Mouse (Mus musculus) heart, embryonic 11.5 days (tissue): ENCODE data around the gene Zfp334. TPM values are rescaled to one million over a fixed set of nuclear protein-coding genes. Genes with fewer than 3 reads are reported as not detected.

ENCODE experiments used
- ATAC-seq: fragments of 200-750 bp; cut with Nextera tagmentation; replicated peaks from 2 replicates; pipeline ENCODE4 v1.8.0; 2017; ENCODE audit warnings: moderate library complexity; ENCODE audit not compliant: insufficient number of reproducible peaks, low FRiP score, low TSS enrichment
- H3K27ac ChIP-seq: fragments of 300-500 bp; sonication (generic); 2 replicates; pipeline ENCODE4 v1.5.1; 2014; ENCODE audit warnings: mild to moderate bottlenecking, low read depth, low read length
- H3K27me3 ChIP-seq: fragments of 300-500 bp; sonication (generic); 2 replicates; pipeline ENCODE4 v1.6.1; 2014; ENCODE audit warnings: mild to moderate bottlenecking, low read length, mixed read lengths; ENCODE audit not compliant: control insufficient read depth, insufficient read depth
- H3K36me3 ChIP-seq: fragments of 300-500 bp; sonication (generic); 2 replicates; pipeline ENCODE4 v1.6.1; 2014; ENCODE audit warnings: mild to moderate bottlenecking, low read length, moderate library complexity, mixed read lengths; ENCODE audit not compliant: control insufficient read depth, insufficient read depth
- H3K4me1 ChIP-seq: fragments of 300-500 bp; sonication (generic); 2 replicates; pipeline ENCODE4 v1.6.1; 2014; ENCODE audit warnings: low read length; ENCODE audit not compliant: control insufficient read depth, insufficient read depth
- H3K4me2 ChIP-seq: fragments of 300-500 bp; sonication (generic); 2 replicates; pipeline ENCODE4 v1.6.1; 2014; ENCODE audit warnings: mild to moderate bottlenecking, moderate library complexity
- H3K4me3 ChIP-seq: fragments of 300-500 bp; sonication (generic); 2 replicates; pipeline ENCODE4 v1.5.1; 2014; ENCODE audit warnings: low read depth, low read length
- H3K9ac ChIP-seq: fragments of 300-500 bp; sonication (generic); 2 replicates; pipeline ENCODE4 v1.6.1; 2014; ENCODE audit warnings: mild to moderate bottlenecking, low read depth, low read length, moderate library complexity
- H3K9me3 ChIP-seq: fragments of 300-500 bp; sonication (generic); replicated peaks from 2 replicates; pipeline ENCODE4 v1.6.1; 2016; ENCODE audit warnings: low read length; ENCODE audit not compliant: control insufficient read depth
- WGBS: fragments of 180-500 bp; shearing (Covaris S2); extraction: QIAGEN DNeasy Blood & Tissue Kit; methylation state at CpG from one replicate; pipeline ENCODE4 v1.1.7; 2014; ENCODE audit not compliant: insufficient replicate concordance; 5-methylcytosine and 5-hydroxymethylcytosine counted together
- polyA plus RNA-seq: library from polyadenylated mRNA; unstranded; fragments of >200 nt; fragmentation: Nextera tagmentation; extraction: Ambion mirVana; gene quantifications from 2 replicates; pipeline ENCODE4 v1.2.1, GENCODE M21; 2014

Zfp334 gene
- polyA plus RNA-seq, 1 experiment from 2014 or later = 9.2 TPM

DNA sequence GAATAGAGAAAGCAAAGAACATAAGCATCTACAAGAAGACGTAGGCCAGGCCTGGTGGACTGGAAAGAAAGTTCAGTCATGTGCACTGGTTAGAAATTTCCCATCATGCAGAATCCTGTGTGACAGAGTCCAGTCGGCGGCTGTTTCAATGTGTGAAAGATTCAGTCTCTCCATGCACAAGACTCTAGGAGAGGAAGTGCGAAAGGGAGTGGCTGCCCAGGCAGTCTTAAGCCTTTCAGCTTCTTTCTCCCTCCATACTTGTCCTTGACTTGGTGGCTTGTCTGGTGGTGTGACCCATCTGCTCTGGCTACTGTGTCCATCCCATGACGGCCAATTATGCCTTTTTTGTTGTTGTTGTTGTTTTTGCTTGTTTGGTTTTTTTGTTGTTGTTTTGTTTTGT is 41.9 kb downstream of the Zfp334 start:
- WGBS = 81% methylated on average over 5 of the region's 5 CpGs
- Histone ChIP-seq H3K4me1 (no peaks in the 10 kb centered on the region), H3K27me3 (0 out of 2 replicates have a peak, but pooled peaks cover 4% of the 10 kb centered on the region), H3K4me2 (no peak overlapping the region), H3K9ac (no peak overlapping the region), H3K36me3 (no peaks in the 10 kb centered on the region), H3K27ac (no peak overlapping the region), H3K9me3 (no peaks in the 10 kb centered on the region; the same call in 1 of the 2 replicates), H3K4me3 (no peak overlapping the region)
- ATAC-seq = no peak

- no peak overlapping the region for H3K9ac ChIP-seq
- H3K4me3 ChIP-seq = no peak overlapping the region
- no peak overlapping the region for H3K4me2 ChIP-seq
- WGBS = 26% methylated on average over 3 of the region's 3 CpGs
- no peak overlapping the region for H3K27ac ChIP-seq
- H3K9me3 ChIP-seq = no peaks in the 10 kb centered on the region
- no peaks in the 10 kb centered on the region for H3K36me3 ChIP-seq
- H3K27me3 ChIP-seq = no peaks in the 10 kb centered on the region
- ATAC-seq = no peak
- H3K4me1 ChIP-seq = no peaks in the 10 kb centered on the region
These were observed 50.9 kb downstream of the Zfp334 start for GRCm38 (mm10) chr2:165337191-165337590.

- Histone ChIP-seq H3K4me1 (no peaks in the 10 kb centered on the region), H3K9me3 (no peaks in the 10 kb centered on the region), H3K27ac (no peak overlapping the region), H3K36me3 (no peaks in the 10 kb centered on the region), H3K9ac (no peak overlapping the region), H3K27me3 (no peaks in the 10 kb centered on the region; the same call in 1 of the 2 replicates), H3K4me3 (no peak overlapping the region), H3K4me2 (no peak overlapping the region)
- no peak for ATAC-seq
- 44% methylated on average over 14 of the region's 14 CpGs for WGBS
These were observed 55.3 kb downstream of the Zfp334 start for GRCm38 (mm10) chr2:165332610-165333210.

DNA sequence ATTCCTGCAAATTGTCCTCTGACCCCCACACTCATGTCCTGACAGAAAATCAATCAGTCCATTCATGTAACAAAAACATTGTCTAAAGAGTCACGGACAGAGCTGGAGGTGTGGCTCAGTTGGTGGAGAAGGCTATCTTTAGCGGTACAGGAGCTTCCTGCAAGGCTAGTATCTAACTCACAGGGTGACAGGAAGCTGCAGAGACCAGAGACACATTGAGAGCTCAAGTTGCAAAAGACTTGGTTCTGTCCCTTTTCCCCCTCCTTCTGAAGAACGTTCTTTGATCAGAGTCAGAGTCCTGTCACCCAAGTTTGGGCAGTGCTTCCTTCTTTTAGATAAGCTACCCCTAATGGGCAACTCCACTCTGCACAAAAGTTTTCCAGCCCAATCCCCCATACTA is 58.4 kb downstream of the Zfp334 start:
- Histone ChIP-seq H3K27me3 (no peaks in the 10 kb centered on the region; the same call in 1 of the 2 replicates), H3K9ac (no peak overlapping the region), H3K4me3 (no peak overlapping the region), H3K4me1 (peaks cover 16% of the 10 kb centered on the region), H3K4me2 (no peak overlapping the region), H3K36me3 (no peaks in the 10 kb centered on the region), H3K27ac (no peak overlapping the region), H3K9me3 (no peaks in the 10 kb centered on the region)
- 6% methylated on average over 3 of the region's 3 CpGs for WGBS
- ATAC-seq = no peak

- H3K4me3 ChIP-seq = no peak overlapping the region
- no peak overlapping the region for H3K4me2 ChIP-seq
- H3K36me3 ChIP-seq = no peaks in the 10 kb centered on the region
- H3K9me3 ChIP-seq = no peaks in the 10 kb centered on the region
- no peaks in the 10 kb centered on the region; the same call in 1 of the 2 replicates for H3K27me3 ChIP-seq
- no peak overlapping the region for H3K27ac ChIP-seq
- peaks cover 24% of the 10 kb centered on the region for H3K4me1 ChIP-seq
- WGBS = 55% methylated on average over 5 of the region's 5 CpGs
- ATAC-seq = no peak
- no peak overlapping the region for H3K9ac ChIP-seq
These were observed 59.3 kb downstream of the Zfp334 start for GRCm38 (mm10) chr2:165328746-165329145.

DNA sequence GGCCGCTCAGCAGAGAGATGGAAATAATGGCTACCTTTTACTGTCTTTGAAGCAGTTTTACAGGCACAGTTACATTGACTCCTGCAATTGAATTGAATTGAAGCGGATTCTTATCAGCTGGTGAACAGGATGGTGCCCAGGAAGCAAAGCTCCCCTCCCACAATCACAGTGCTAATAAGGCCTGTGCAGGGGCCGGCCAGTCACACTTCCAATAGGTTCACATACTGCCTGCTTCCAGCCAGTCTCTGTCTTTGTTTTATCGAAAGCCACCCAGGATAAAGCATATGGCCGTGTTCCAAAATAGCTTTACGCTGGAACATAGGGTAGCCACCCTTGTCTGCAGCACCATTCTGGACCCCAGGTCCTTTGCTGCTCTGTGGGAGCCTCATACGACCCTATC is 60.7 kb downstream of the Zfp334 start:
- Histone ChIP-seq H3K4me2 (peak overlapping the region; percentile 94), H3K36me3 (no peaks in the 10 kb centered on the region), H3K9ac (peak overlapping the region; percentile 77; the same call in 1 of the 2 replicates), H3K4me1 (peaks cover 24% of the 10 kb centered on the region), H3K27ac (no peak overlapping the region), H3K9me3 (no peaks in the 10 kb centered on the region), H3K27me3 (no peaks in the 10 kb centered on the region; the same call in 1 of the 2 replicates), H3K4me3 (peak overlapping the region; percentile 92; the same call in 1 of the 2 replicates)
- 44% methylated on average over 7 of the region's 7 CpGs for WGBS
- ATAC-seq = no peak

- Histone ChIP-seq H3K9me3 (no peaks in the 10 kb centered on the region), H3K4me2 (peak within 1 kb of the TSS; percentile 94), H3K4me1 (peaks cover 28% of the 10 kb centered on the region), H3K4me3 (peak within 1 kb of the TSS; percentile 92), H3K9ac (peak within 1 kb of the TSS; percentile 95), H3K27me3 (no peaks in the 10 kb centered on the region; the same call in 1 of the 2 replicates), H3K36me3 (no peaks in the 10 kb centered on the region), H3K27ac (peak within 1 kb of the TSS; percentile 79)
- ATAC-seq = peak; percentile 97
- WGBS = 0% methylated on average over 51 of the region's 55 CpGs
These were observed 61.5 kb downstream of the Zfp334 start, which contains the start of gene Elmo2 for GRCm38 (mm10) chr2:165326304-165327190. TSS of gene Elmo2 (minus strand) at chr2:165326479.

GRCm38 (mm10) chr2:165325521-165326303 is 62.3 kb downstream of the Zfp334 start:
- Histone ChIP-seq H3K36me3 (no peaks in the 10 kb centered on the region), H3K4me1 (peaks cover 37% of the 10 kb centered on the region), H3K9ac (peak overlapping the region; percentile 95), H3K4me3 (peak overlapping the region; percentile 92), H3K9me3 (no peaks in the 10 kb centered on the region), H3K27ac (peak overlapping the region; percentile 15; the same call in 1 of the 2 replicates), H3K27me3 (no peaks in the 10 kb centered on the region; the same call in 1 of the 2 replicates), H3K4me2 (peak overlapping the region; percentile 88)
- WGBS = 1% methylated on average over 28 of the region's 30 CpGs
- ATAC-seq = 0 out of 2 replicates have a peak, but pooled peaks have one; percentile 15
